Mouse (Mus musculus) frontal cortex, postnatal 14 days (tissue): ENCODE results near the gene Ndufa10.

Source experiments
- DNase-seq, 2 experiments: peaks; one replicate each; pipeline ENCODE4 v3.0.0; 2022; ENCODE audit warnings: low spot score in 2 of 2

The Ndufa10 gene

GRCm38 (mm10) chr1:92431420-92431819 lies 42.2 kb downstream of the Ndufa10 start:
- no peak for DNase-seq

- DNase-seq = no peak
These were observed 42.7 kb downstream of the Ndufa10 start for GRCm38 (mm10) chr1:92430991-92431390.

- no peak for DNase-seq
These were observed 48.9 kb downstream of the Ndufa10 start for GRCm38 (mm10) chr1:92424714-92425113.

- no peak for DNase-seq
These were observed 68.5 kb downstream of the Ndufa10 start for GRCm38 (mm10) chr1:92405131-92405530.

- DNase-seq = no peak
These were observed 73.1 kb downstream of the Ndufa10 start for GRCm38 (mm10) chr1:92400556-92400955.

GRCm38 (mm10) chr1:92398601-92399000 lies 75.1 kb downstream of the Ndufa10 start:
- DNase-seq = peak in 1 of 2 experiments; percentile 3

GRCm38 (mm10) chr1:92397511-92398051 lies 76.1 kb downstream of the Ndufa10 start:
- peak in 1 of 2 experiments; percentile 11 for DNase-seq

GRCm38 (mm10) chr1:92394279-92394678 lies 79.4 kb downstream of the Ndufa10 start:
- DNase-seq = no peak

- DNase-seq = no peak
These were observed 80.5 kb downstream of the Ndufa10 start for GRCm38 (mm10) chr1:92393166-92393565.
